Mouse (Mus musculus) Muller cell, postnatal 12 days (primary cell): ENCODE measurements around the gene Supt5.
"Not testable (repeated sequence)": the region's sequence is repeated elsewhere in the genome, so short reads cannot be mapped to it uniquely, and the experiment has no call there.

ENCODE experiments used
- DNase-seq: peaks from one replicate; pipeline ENCODE4 v3.0.0-alpha.2; 2015; ENCODE audit errors: inconsistent ontology term

Gene Supt5

DNA sequence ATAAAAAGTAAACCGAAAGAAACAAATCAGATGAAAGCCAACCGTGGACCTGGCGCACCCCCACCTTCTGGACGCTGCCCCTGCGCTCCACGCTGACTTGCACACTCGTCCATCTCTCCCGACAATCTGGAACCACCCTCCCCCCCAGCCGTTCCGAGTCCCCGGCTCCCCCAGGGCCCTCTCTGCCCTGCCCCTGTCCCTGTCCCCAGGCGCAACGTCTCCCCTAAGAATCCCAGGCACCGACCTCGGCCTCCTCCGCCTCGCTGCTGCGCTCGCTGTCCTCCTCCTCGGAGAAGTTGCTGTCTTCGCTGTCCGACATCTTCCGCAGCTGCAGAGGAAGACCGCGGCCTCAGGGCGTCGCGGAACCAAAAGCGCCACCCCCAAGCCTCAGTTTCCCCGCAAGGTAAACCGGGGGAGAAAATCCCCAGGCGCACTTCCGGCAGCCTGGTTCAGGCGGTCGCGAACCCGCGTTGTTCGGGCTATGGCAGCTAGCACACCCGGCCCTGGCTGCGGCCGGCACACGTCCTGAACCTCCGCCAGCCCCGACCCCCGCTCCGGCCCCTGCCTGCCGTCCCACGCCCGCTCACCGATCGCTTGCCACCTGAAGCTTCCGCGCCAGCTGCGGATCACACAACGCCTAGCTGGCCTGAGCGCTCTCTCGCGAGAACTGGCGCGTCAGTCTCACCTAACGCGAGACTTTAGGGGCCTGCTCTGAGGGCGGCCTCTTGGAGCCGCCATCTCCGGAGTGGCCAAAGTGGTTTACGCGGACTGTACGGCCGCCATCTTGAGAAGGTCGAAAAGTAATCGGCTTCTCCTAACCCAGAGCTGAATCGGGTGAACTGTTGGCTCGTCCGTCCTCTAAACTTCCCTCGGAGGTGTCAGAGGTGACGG, at the start of gene Supt5:
Supt5 (minus strand) TSS at position 639 of the 891 bp plus-strand sequence.
- peak; percentile 95 for DNase-seq

DNA sequence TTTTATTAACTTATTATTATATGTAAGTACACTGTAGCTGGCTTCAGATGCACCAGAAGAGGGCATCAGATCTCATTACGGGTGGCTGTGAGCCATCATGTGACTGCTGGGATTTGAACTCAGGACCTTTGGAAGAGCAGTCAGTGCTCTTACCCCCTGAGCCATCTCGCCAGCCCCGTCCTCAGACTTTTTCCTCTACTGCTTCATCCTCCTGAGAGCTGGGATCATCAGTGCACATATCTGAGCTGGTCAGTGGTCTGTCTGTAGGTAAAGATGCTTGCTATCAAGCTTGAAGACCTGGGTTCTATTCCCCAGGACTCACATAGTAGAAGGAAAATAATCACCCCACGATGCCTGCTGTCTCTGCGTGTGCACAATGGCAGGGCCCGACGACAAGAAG, 48.8 kb upstream of the Supt5 start:
- not testable (repeated sequence) for DNase-seq

DNA sequence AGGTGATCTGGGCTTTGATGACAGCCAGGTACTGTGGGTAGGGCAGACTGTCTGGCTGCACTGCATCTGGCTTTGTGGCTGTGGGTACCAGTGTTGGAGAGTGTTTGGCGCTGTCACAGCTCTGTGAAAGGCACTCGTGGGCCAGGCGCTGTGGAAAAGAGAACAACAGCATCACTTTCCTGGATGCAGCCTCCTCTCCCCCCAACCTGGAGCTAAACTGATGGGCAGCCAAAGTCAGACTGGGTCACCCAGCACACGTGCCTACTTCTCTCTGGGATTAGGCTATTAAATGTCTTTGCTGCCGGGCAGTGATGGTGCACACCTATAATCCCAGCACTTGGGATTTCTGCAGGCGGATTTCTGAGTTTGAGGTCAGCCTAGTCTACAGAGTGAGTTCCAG, 48.3 kb upstream of the Supt5 start:
- DNase-seq: not testable (repeated sequence)

DNA sequence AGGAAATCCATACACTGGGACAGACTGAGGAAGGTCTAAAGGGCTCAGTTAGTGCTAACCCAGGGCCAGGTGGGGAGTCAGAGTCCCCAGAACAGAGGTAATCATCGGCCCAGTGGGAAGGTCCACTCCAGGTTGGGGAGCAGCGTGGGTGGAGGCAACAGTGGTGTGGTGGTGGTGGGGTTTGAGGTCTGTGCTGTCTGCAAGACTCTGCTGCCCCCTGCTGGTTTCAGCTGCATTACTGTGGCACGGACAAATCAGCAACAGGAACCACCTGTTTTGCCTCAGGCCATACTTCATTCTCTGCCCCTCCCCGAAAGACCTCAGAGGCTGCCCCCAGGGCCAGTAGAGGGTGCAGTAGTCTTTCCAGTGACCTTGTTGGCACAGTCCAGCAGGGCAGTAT, 47.9 kb upstream of the Supt5 start:
- peak; percentile 75 for DNase-seq

DNA sequence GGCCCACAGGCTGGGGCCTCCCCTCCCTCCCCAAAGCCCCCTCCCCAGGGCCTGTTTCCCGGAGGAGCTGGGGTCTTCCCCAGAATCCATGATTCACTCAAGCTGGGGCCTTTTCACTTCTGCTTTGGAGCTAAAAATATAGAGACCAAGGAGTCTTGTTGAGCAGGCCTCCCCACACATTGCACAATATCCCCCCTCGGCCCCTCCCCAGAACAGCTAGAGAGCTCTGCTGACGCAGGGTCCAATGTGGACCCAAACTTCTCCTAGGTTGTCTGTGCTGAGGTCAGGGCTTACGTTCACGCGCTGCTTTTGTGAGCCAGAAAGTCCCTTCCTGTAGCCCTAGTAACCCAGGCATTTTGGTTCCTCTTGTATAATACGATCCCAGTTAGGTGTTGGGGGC, 47.5 kb upstream of the Supt5 start:
- no peak for DNase-seq

DNA sequence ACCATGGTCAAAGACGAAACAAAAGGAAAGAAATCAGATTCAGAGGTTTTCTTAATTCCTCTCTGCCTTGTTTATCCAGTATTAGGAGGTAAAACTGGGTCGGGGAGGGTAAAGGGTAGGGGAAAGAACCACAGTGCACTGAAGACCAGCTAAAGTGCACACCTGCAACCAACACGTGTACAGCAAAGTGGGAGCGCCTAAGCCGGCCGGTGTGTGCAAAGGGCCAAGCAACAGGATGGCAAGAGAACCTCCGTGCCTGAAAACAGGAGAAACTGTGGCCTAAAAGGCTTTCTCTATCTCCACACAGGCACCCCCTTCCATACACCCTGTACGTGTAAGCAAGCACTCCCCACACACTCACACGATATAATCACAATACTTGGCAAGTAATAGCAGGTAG, 46.6 kb upstream of the Supt5 start:
- DNase-seq: no peak

DNA sequence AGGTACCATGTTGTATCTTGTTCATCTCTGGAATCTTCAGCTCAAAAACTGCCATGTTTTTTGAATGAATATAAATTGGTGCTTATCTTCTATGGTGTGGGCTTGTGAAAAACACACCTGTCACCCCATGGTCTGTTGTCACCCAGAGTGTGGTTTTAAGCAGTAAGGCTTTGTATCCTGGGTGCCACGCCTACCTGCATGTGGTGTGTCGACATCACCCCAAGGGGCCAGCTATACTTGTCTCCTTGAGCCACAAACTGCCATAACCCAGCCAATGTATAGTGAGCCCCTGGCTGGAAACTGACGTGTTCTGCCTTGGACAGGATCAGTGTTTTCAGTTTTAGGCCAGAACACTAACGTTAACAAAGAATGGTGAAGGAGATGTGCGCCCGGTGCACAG, 45.6 kb upstream of the Supt5 start:
- no peak for DNase-seq

DNA sequence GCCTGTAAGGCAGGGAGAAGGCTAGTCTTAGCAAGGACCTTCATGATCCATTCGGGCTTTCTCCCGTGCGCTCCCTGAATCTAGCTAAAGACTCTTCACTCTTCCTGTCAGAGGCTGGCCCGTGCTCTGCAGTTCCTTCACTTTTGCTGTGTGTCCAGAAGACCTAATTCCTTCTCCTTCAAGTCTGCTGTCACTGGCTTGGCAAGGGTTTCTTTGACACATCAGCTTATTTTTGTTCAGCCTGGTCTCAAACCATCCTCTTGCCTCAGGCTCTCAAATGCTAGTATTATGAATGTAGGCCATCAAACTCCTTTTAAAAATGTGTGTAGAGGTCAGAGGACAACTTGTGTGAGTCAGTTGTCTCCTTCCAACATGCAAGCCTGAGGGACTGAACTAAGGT, 45.1 kb upstream of the Supt5 start:
- no peak for DNase-seq

DNA sequence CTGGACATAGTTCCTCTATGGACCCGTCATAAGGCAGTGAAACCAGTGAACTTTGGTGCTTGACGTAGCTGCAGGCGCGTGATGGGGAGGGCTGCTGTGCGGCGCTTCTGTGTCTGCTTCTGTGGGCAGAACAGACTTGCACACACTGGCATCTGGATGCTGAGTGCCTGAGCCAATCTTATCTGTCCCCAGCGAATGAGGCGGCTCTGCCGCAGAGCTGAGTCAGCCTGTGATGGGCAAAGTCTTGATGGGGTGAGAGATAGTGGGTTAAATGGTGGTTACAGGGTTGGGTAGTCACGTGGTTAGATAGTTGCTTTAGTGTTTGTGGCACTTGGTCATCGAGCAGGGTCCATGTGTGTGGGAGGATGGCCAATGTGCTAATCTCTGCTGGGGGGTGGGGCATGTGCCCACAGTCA, 44.4 kb upstream of the Supt5 start:
- DNase-seq: peak; percentile 50

DNA sequence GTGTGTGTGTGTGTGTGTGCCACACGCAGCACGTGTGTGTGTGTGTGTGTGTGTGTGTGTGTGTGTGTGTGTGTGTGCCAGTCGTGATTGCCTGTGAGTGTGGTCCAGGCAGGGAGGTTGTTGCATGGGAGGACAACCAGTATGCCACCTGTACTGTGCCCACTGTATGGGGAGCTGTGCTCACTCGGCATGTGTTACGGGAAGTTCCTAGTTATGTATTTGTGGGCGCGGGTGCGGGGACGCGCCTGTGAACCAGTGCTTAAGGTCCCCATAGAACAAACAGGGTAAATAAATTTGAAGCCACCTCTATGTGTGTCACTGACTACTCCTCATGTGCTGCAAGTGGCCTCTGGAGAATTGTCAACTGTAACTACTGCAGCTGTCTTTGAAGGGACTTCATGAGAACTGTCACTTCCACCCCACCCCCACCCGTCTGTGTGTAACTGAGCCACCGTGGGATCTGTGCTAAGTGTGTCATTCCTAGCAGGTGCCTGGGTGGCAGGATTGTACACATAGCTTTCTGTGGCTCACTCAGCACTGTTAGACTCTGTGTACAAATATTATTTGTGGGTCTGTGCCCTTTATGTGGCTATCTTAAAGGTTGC, 43.9 kb upstream of the Supt5 start:
- peak; percentile 55 for DNase-seq

DNA sequence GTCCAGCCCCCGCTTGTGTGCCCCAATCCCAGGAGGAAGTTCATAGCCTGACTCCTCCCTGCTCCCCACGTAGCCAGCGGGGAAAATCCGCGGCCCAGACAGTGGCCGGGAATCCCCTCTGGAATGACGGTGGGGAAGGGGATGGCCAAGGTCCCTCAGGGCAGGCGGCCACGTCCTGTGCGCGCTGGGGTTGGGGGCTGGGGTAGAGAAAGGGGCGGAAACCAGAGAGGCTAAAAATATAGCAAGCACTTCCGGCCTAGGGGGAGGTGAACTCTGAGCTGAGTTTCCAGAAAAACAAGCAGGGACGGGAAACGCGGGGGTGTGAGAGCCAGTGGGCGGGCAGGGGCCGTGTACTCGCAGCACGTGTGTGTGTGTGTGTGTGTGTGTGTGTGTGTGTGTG, 43.4 kb upstream of the Supt5 start:
- peak; percentile 92 for DNase-seq

DNA sequence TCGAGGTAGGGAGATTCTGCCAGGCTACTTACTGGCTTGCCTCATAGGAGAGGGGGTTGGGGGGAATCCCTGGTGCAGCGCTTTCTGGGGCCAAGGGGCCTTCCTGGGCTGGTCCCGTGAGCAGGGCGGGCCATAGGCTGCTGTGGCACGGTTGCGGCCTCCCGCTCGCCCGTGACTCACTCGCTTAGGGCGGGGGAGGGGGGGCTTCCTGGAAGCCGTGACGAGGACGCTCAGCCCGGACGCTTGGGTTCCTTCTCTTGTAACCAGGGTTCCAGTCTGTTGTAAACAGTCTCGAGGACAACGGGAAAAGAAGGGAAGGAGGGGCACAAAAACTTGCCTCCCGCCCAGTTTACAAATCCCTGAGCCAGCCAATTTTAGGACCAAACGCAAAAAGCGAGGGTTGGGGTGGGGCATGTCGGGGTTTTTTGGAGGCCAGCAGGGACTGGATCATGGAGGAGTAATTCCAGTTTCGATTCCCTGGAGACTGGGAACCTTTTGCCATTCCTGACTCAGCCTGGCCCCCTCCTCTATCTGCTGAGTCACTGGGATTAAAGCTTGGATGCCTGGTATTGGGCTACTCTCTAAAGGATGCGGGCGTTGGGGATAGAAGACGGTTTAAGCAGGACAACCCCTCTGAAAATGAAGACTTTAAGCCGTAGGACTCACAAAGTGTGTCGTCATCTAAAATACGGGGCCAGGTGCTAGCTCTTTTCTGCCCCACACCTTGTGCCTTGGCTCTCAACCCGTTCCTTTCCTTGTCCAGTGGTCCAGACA, 42.7 kb upstream of the Supt5 start:
- DNase-seq: peak; percentile 95

DNA sequence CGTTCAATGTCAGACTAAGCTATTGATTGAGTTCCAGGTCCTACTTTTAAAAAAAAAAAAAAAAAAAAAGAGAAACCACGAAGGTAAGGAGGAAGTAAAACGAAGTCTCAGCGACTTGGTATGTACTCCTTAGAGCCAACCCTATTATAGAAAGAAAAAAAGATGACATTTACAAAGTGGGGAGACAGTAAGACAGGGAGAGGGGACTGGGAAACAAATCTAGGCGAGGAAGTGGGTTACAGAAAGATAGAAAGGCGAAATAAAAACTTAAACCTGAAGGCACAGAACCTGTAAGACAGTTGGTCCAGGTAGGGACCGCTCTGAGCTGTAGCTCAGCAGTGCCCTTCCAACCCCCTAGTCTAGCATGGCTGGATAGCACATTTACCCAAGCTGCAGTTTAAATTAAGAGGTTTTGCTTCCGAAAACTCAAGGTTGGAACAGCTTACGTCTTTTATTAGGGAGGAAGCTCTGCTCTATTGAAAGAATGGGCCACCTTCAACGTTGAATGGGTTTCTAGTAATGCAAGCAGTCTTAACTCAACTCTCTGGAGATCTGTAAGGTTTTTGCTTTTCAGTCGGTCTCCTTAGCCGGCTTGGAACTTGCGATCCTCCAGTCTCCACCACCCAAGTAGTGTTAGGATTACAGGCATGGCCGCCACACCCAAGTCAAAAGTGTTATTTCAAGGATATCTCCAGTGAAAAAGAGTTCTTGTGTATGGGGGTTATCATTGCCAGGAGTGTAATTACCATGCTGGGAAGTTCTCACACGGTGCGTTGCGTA, 41.9 kb upstream of the Supt5 start, which contains the start of gene Zfp36:
Zfp36 (minus strand) TSS at position 17 of the 780 bp plus-strand sequence.
- DNase-seq: no peak

DNA sequence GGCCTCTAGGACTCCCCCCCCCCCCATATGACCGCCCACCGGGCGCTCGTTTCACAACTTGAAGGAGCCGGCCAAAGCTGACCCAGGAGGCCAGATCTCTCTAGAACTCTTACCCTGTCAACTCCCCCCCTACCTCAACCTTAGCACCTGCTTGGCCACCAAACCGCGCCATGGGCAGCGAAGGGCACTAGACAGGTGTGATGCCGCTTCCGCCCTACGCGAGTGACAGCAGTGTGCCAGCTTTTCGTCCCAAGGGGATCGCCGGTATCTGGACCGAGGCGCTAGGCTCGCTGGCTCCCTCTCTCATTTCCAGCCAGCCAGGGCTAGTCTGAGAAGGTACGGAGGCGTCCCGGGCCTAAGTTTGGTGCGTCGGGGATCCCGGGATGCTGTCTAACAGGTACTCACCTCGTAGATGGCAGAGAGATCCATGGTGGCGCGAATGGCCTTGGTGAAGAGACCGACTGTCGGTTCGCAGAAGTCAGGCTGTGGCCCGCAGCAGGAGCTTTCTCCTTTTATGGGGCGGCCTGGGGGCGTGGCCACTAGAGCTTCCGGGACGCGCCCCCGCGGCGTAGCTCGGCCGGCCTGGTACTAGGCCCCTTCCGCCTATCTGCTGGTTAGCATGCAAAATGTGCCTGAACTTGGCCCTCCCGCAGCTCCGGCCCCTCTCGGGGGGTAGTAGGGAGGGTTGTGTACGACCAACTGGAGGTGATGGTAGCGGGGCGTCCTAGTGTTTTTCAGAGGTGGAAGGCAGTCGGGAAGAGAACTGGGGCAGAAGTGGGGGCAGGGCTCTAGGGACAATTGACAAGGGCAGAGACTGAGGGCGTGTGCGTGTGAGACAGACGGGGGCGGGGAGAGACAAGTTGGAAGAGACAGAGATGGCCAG, 40.5 kb upstream of the Supt5 start:
- peak; percentile 98 for DNase-seq

DNA sequence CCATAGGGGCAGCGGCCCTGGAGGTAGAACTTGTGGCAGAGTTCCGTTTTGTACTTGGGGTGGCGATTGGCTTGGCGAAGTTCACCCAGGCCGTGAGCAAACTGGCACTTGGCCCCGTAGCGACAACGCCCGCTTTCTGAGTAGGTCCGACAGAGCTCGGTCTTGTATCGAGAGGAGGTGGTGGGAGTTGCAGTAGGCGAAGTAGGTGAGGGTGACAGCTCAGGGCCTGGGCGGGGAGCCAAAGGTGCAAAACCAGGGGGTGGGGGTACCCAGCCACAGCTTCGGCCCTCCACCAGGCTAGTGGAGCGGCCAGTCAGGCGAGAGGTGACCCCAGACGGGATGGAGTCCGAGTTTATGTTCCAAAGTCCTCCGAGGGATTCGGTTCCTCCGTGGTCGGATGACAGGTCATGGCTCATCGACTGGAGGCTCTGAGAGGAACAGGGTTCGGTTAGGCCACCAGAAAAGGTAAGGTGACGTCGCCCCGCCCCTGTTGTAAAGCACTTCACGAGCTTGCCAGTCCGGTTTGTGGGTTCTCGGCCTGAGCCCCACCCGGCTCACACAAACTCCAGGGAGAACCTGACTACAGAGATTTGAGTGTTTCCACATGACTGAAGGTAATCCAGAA, 39.6 kb upstream of the Supt5 start:
- DNase-seq: peak; percentile 55

DNA sequence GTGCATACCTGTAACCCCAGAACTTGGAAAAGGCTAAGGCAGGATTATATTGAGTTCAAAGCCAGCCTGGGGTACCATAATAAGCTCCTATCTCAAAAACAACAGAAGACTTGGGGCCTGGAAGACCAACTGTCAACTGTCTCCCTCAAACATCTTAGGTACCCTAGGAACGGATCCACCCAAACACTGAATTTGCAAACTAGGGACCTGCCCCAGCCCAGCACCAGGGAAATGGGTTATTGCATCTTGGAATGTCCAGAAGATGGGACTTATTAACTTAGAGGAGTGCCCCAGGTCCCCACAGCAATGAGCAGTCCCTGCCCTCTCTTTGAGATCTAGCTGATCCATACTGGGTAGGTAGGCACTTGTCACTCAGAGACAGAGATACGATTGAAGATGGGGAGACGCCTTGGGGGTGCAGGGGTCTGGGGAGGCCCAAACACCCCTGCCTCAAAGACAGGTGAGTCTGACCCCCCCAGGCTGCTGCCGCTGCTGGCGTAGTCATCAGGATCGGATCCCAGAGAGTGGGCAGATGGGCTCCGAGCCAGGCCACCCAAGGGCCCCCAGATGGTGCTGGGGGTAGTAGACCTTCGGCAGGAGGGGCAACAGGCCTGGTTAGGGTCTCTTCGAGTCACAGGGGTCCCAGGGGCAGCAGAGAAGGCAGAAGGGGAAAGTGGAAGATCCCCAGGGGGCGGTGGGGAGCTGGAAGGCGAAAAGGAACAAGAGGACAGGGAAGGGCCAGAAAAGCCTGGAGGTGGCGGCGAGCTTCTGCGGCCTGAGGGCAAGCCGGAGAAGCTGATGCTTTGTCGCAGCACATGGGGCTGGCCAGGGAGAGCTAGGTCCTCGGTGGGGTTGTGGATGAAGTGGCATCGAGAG, 38.9 kb upstream of the Supt5 start:
- no peak for DNase-seq

DNA sequence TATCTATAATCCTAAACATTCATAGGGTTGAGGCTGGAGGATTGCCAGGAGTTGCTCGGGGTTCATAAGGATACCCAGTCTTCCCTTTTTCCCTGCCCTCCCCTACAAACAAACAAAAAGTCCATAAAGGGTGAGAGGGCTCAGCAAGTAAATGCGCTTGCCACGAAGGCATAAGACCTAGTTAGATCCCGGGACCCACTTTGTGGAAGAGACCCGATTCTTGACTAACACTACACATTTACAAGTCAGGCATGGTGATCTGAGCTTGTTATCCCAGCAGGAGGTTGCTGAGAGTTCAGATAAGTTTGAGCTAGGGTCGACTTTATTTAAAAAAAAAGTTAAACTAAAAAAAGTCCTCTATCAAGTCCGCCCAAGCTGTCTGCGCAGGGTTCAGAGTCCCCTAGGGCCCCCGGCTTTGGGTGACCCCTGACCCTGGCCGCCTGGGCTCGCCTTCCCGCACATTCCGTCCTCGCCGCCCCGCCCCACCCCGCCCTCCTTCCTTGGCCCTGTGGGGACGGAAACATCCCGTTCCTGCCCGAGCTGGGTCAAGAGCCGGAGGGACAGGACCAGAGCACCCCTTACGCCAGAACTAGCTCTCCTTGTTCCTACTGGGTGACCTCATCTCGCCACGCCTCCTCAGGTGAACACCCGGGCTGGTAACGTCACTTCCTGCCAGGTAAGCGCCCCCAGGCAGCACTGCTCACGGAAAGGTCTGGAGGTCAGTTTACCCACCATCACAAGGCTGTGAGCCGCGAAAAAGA, 37.6 kb upstream of the Supt5 start:
- DNase-seq: peak; percentile 79

DNA sequence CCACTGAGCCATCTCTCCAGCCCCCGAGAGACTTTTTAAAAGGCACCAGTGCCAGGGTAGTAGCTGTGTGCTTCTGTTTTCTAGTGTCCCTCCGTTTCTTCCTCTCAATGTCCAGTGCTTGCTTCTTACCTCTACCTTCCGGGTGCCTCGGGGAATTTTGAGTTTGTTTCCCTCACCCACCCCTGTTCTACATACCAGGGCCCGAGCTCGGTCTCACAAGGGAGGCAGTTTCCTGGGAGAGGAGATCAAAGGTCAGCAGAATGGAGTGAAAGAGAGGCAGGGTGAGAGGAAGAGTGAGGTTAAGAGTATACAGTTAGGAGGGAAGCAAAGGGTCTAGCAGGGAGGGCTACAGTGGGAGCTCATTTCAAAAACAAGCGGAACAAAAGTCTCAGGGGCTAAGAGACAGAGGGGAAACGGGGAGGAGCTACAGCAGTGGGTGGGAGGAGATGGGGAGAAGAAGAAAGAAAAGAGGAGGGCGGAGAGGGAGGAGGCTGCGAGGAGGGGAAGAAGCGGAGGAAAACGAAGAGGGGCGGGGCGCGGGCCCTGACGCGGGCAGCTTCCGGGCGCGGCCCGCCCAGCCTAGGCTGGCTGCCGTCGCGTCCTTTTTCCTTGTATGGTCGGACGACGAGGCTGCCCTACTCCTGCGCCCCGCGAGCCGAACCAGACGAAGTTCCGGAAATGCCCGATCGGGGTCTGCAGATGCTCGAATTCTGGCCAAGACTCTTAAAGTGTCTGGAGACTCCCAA, 36.8 kb upstream of the Supt5 start:
- peak; percentile 98 for DNase-seq
